Mouse (Mus musculus) stomach, postnatal 0 days (tissue): Measurements from ENCODE around the gene Prr15l.

Experiments
- CTCF ChIP-seq: IDR thresholded peaks from 2 replicates; pipeline ENCODE4 v1.5.1; 2016; ENCODE audit warnings: antibody characterized with exemption, low read depth, mild to moderate bottlenecking, moderate library complexity
- EP300 ChIP-seq: optimal IDR thresholded peaks from 2 replicates; pipeline ENCODE3; 2016; ENCODE audit warnings: antibody characterized with exemption

GRCm38 (mm10) chr11:96969746-96970145 lies 41.8 kb downstream of the Prr15l start:
- TF ChIP-seq CTCF, result no peak
- no peak for TF ChIP-seq EP300
